Mouse (Mus musculus): ENCODE results near the gene Kif18a. TPM values are rescaled to one million over a fixed set of nuclear protein-coding genes. Genes with fewer than 3 reads are reported as not detected.

Kif18a gene
- polyA plus RNA-seq (2012; rRNA removed), result 12.0 and 14.8 TPM in 2 replicates

GRCm38 (mm10) chr2:109280600-109281340 lies at the start of gene Kif18a, which contains the start of gene Mettl15:
Kif18a (plus strand) TSS chr2:109280738.
Mettl15 (minus strand) TSS chr2:109280748.

Other genes starting within 250 kb of the Kif18a start
- 3.9 and 5.1 TPM in 2 replicates for gene Mettl15, start within 50 bp of the Kif18a start, polyA plus RNA-seq (2012; rRNA removed)

All from liver, embryonic 14 days (tissue).